Mouse (Mus musculus) liver, postnatal 0 days (tissue): Measurements from ENCODE around the gene Chac2.

Experiments used
- CTCF ChIP-seq: sonication (generic); IDR thresholded peaks from 2 replicates; pipeline ENCODE4 v1.5.1; 2016; ENCODE audit warnings: antibody characterized with exemption, low read depth
- EP300 ChIP-seq: IDR thresholded peaks from 2 replicates; pipeline ENCODE4 v1.6.1; 2016; ENCODE audit warnings: antibody characterized with exemption, low read depth, mild to moderate bottlenecking

DNA sequence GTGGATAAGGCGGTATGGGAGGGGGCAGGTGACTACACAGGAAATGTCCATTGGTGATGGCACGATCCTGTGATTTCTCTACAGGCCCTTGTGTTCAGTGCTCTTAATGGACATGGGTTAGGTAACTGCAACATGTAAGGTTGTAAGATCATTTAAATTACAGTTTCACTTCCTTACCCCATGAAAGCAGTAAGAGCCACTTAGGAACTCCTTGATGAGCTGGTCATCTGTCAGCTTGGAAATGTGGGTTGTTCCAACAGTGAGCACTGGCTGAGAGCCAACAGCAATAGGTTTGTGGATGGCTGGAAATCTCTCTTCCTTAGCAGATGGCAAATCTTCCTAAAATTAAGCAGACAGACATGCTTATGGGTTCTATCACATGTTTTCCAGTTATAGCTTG is 42.6 kb downstream of the Chac2 start:
- TF ChIP-seq EP300 (no peak), CTCF (no peak)
